Comparison of ENCODE assay signal across 8 mouse cellular contexts in the genomic region with DNA sequence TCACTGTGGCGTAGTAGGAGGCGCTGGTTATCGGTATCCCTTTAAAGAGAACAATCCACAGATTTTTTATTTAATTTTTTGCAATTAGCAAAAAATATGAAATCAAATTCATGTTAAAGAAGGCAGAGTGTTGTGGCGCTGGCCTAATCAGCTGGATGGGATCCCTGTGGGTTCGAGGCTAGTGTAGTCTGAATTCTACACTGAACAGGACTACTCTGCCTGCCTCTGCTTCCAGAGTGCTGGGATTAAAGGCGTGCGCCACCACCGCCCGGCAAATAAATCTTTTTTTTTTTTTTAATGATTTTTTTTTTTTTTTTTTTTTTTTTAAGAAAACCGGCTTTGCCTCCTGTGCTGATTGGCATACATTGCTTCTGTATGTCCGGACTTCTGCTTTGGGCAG. TPM values are rescaled to one million over a fixed set of nuclear protein-coding genes. Genes with fewer than 3 reads are reported as not detected.
A peak's percentile ranks its signal among the peaks of the same experiment; 100 is the strongest.
DNase-seq lines count a peak whose midpoint lies in the region; ATAC-seq and TF ChIP-seq lines count a peak whose summit lies in the region.

No protein-coding gene starts in this region.

- 48% methylated on average over 11 of the region's 11 CpGs for WGBS in liver, embryonic 13.5 days (ENCODE audit: insufficient replicate concordance)

- TF ChIP-seq POLR2A in testis, adult 2 months (IDR thresholded peaks at IDR 0.05; ENCODE audit: control insufficient read depth, low read depth, low read length), result no peak

- H3K36me3 ChIP-seq in testis, adult 2 months (ENCODE audit: control insufficient read depth, insufficient read depth, low read length), result no peaks in the 10 kb centered on the region
- H3K36me3 ChIP-seq in liver, embryonic 13.5 days, result peaks cover 38% of the 10 kb centered on the region

- DNase-seq in gastrocnemius, adult 2 months, result no peak
- no peak for DNase-seq in gastrocnemius, adult 8-10 months (ENCODE audit: low spot score in 2 of 2)
- no peak for DNase-seq in testis, postnatal 10 days (ENCODE audit: low spot score)
- DNase-seq in liver, embryonic 13.5 days, result no peak
- no peak for DNase-seq in right cerebral cortex, adult 18-20 months
- no peak for DNase-seq in adrenal gland, postnatal 36 days
- no peak for DNase-seq in left cerebral cortex, adult 9 months (ENCODE audit: low spot score in 2 of 2)

- peak overlapping the region; percentile 90 for H3K9ac ChIP-seq in liver, embryonic 13.5 days

- peak overlapping the region; percentile 86 for H3K27ac ChIP-seq in gastrocnemius, adult 2 months
- H3K27ac ChIP-seq in testis, adult 2 months (ENCODE audit: control insufficient read depth, insufficient read depth, low read depth, low read length), result no peak overlapping the region; the same call in 1 of the 2 replicates
- peak overlapping the region; percentile 63; the same call in 1 of the 2 replicates for H3K27ac ChIP-seq in liver, embryonic 13.5 days

- TF ChIP-seq CTCF in gastrocnemius, adult 2 months (IDR thresholded peaks at IDR 0.05), result no peak
- no peak for TF ChIP-seq CTCF in testis, adult 2 months (IDR thresholded peaks at IDR 0.05; ENCODE audit: control insufficient read depth, insufficient read depth, insufficient replicate concordance, low read depth, low read length)

- H3K4me1 ChIP-seq in testis, adult 2 months (ENCODE audit: control insufficient read depth, insufficient read depth, low read length), result peaks cover 3% of the 10 kb centered on the region; the same call in 1 of the 2 replicates
- H3K4me1 ChIP-seq in liver, embryonic 13.5 days (replicated peaks), result peaks cover 24% of the 10 kb centered on the region

- no peak for ATAC-seq in liver, embryonic 13.5 days (ENCODE audit: low read depth)

- intact Hi-C loops in gastrocnemius, adult 2 months (cut with DNase I), result loop anchor here (2.0 to 10.0 kb wide), 3 partner anchors 96 to 260 kb away; a partner anchor contains a TSS

- peak overlapping the region; percentile 91 for H3K4me2 ChIP-seq in liver, embryonic 13.5 days

- H3K27me3 ChIP-seq in testis, adult 2 months (ENCODE audit: control insufficient read depth, insufficient read depth, low read length), result no peaks in the 10 kb centered on the region
- H3K27me3 ChIP-seq in liver, embryonic 13.5 days, result no peaks in the 10 kb centered on the region

- H3K9me3 ChIP-seq in liver, embryonic 13.5 days (replicated peaks), result peaks cover 31% of the 10 kb centered on the region

- H3K4me3 ChIP-seq in gastrocnemius, adult 2 months, result peak overlapping the region; percentile 98
- peak overlapping the region; percentile 92 for H3K4me3 ChIP-seq in testis, adult 2 months (ENCODE audit: control insufficient read depth, low read depth, low read length)
- H3K4me3 ChIP-seq in liver, embryonic 13.5 days (replicated peaks), result peak overlapping the region; percentile 90

RNA-seq across cellular contexts. Expression of a gene that starts 0.7 kb away (rescaled TPM):
- total RNA-seq in gastrocnemius, adult 2 months (2021), result 1 to 10 TPM; 5.2 to 7.6 TPM
- 1 to 10 TPM; 6.3 to 7.7 (median 7.3) TPM for total RNA-seq in gastrocnemius, adult 8-10 months (2022)
- 3.4 and 3.9 TPM in 2 replicates for polyA plus RNA-seq in testis, adult 2 months (2012; rRNA removed)
- 24.2 and 24.6 TPM in 2 replicates for polyA plus RNA-seq in liver, embryonic 13.5 days (2015; fragmentation: Nextera tagmentation; extraction: Ambion mirVana)
- total RNA-seq in adrenal gland, postnatal 36 days (2021), result 10 to 100 TPM; 27.2 to 31.5 TPM

RNA-seq across cellular contexts. Expression of a gene that starts 17.7 kb away (rescaled TPM):
- 1 to 10 TPM; 6.2 to 7.6 TPM for total RNA-seq in gastrocnemius, adult 2 months (2021)
- 1 to 10 TPM; 5.7 to 7.8 (median 6.4) TPM for total RNA-seq in gastrocnemius, adult 8-10 months (2022)
- polyA plus RNA-seq in testis, adult 2 months (2012; rRNA removed), result 32.2 and 37.1 TPM in 2 replicates
- 14.9 and 20.6 TPM in 2 replicates for polyA plus RNA-seq in liver, embryonic 13.5 days (2015; fragmentation: Nextera tagmentation; extraction: Ambion mirVana)
- total RNA-seq in adrenal gland, postnatal 36 days (2021), result 10 to 100 TPM; 18.1 to 21.9 TPM

RNA-seq across cellular contexts. Expression of a gene that starts 18.8 kb away (rescaled TPM):
- total RNA-seq in gastrocnemius, adult 2 months (2021), result 100 to 1,000 TPM; 239 to 294 TPM
- total RNA-seq in gastrocnemius, adult 8-10 months (2022), result 100 to 1,000 TPM; 203 to 256 (median 231) TPM
- 185 and 215 TPM in 2 replicates for polyA plus RNA-seq in testis, adult 2 months (2012; rRNA removed)
- polyA plus RNA-seq in liver, embryonic 13.5 days (2015; fragmentation: Nextera tagmentation; extraction: Ambion mirVana), result 751 and 991 TPM in 2 replicates
- total RNA-seq in adrenal gland, postnatal 36 days (2021), result 100 to 1,000 TPM; 878 to 908 TPM

RNA-seq across cellular contexts. Expression of a gene that starts 25.4 kb away (rescaled TPM):
- under 1 TPM in 1 of 2 experiments, not detected in 1; 0.08 TPM for total RNA-seq in gastrocnemius, adult 2 months (2021)
- under 1 TPM in 2 of 4 experiments, not detected in 2; 0.05 to 0.15 TPM for total RNA-seq in gastrocnemius, adult 8-10 months (2022)
- 57.6 and 60.5 TPM in 2 replicates for polyA plus RNA-seq in testis, adult 2 months (2012; rRNA removed)
- 0.05 and 0.12 TPM in 2 replicates for polyA plus RNA-seq in liver, embryonic 13.5 days (2015; fragmentation: Nextera tagmentation; extraction: Ambion mirVana)
- under 1 TPM; 0.59 to 0.70 TPM for total RNA-seq in adrenal gland, postnatal 36 days (2021)
